Mouse (Mus musculus) ES-CJ7 (cell line): ENCODE measurements at regions not wholly inside any gene's neighbourhood (a gene's known extent, or its start where the extent isn't known, plus 50 kb on each side); places are given as distances from the start of the nearest gene placed in this dataset.

Source experiments
- DNase-seq: peaks from one replicate; pipeline ENCODE4 v3.0.0; 2011; ENCODE audit warnings: low read depth, low spot score

DNA sequence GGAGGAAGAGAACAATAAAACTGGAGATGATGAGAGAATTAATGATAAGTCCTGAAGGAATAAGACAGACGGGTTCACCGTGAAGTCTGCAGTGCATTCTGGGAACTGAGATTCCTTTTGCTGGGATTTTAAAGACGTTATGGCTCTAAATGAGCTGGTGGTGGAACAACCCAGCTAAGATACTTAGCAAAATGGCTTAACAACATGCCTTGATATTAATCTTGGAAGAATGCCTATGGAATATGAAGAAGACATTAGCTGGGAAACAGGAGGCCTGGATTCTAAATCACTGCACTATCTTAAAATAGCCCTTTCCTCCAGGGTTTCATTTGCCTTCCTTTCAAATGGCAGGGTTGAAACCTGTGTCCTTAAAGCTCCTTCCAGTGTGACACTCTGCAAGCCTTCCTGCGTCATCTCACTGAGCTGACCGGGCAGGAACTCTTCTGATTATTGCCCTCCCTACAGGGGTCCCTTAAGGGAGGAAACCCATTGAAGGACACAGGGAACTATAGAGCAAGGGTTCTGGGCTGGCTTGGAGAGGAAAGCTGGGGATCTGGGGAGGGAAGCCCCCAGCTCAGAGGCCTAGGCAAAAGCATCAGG lies 323.9 kb upstream of the Trib2 start:
- DNase-seq, result no peak

DNA sequence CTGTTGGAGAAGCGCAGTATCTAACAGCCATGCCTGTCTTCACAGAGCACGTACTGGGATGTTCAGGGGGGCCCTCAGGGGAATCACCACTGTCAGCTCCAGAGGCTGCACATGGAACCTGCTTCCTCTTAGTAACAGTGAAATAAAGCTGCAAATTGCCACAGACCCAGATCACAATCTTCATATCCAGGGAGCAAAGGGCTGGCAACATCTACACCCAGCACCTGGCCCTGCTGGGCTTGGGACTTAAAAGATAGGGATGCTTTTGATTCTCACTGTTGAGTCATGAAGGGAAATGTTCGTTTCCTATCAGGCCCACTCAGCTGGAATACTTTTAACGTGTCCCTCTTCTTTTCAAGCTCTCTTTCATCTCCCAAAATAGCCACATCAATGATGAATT lies 322.4 kb upstream of the Trib2 start:
- no peak for DNase-seq

DNA sequence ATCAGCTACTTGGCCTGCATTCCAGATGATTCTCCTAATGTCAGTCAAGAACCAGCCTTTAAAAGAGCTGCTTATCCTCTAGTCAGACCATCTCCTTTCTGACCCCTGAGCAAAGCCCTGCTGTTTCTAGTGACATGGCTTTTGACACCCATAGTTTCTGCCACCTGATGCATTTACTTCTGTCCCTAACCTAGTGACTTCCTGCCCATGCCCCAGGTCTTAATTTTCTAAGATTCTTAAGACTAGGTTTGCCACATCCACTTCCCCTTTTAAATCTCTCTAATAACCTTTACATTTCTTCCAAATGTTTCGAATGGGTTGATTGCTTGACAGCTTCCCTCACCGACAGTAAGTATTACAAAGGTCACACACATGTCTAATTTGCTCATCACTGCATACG lies 321.1 kb upstream of the Trib2 start:
- no peak for DNase-seq

DNA sequence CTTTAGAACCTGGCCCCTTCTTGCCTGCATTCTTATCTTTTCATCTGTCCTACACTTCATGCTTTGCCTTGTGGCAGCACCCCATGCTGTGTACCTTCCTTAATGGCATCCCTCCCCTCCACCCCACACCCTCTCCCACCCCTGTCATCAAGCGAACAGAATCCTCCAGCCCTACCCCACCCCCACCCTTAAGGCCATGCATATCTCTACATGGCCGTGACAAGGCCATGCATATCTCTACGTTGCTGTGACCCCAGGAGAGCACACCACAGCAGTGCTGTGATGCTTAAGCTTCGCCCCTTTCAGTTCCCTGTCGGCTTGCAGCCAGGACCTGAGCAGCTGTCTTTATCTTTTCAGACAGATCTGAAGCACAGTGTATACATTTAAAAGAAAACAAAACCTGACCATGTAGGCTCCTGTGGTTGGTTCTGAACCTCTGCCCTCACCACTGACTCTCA lies 319.5 kb upstream of the Trib2 start:
- DNase-seq, result peak; percentile 78

DNA sequence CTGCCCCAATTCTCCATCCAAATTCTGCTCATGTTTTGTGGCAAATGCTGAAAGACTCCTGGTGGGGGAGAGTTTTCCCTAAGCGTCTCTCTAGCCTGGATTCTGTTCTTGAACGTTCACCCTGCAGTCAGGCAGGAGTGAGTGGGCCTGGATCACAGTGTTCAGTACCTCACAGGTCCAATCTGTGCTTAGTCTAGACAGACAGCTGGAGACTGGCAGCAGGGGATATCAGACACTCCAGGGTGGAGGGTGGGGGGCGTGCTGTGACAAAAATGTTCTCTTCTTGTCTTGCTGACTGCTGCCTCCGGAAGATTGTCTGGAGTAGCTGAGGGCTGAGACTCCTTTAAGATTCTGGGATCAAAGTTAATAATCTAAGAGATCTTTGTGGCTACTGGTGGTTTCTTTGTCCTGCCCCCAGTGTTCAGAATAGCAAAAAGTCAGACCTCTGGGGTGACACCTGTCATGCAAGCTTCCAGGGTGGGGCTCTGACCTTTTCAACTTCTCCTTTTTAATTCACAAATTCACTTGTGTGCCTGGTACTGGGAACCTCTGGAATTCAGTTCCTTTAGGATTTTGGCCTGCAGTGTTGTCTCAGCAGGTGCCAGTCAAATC lies 319.0 kb upstream of the Trib2 start:
- no peak for DNase-seq

DNA sequence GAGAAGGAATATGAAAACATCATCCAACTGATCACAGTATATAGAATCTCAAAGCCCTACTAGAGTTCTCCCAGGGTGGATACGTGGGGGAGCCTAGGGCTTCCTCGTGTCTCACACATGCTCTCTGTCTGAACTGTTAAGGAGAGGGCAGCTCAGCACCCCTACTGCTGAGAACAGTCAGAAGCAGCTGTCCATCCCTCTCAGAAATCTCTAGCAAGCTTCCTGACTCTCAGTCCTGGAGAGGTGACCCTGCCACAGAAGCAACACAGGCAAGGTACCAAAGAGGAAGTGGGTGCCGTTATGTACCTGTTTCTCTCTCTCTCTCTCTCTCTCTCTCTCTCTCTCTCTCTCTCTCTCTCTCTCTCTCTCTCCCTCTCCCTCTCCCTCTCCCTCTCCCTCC lies 317.7 kb upstream of the Trib2 start:
- no peak for DNase-seq

DNA sequence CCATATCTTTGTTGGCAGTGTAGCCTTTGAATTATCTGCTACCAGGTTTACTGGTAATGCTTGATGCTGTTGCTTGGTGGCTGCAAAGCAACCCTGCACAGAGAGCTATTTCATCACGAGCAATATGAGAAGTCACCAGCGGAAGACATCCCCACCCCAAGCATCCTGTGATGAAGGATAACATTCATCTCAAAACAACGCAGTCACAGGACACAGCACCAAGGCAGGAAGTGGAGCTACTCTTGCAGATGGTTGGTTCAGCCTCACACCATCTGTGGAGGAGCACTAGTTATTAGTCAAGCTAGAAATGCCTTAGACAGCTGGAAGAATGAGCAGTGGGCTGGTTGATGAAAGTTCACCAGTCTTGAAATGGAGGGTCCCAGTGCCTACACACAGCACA lies 316.5 kb upstream of the Trib2 start:
- DNase-seq, result no peak

DNA sequence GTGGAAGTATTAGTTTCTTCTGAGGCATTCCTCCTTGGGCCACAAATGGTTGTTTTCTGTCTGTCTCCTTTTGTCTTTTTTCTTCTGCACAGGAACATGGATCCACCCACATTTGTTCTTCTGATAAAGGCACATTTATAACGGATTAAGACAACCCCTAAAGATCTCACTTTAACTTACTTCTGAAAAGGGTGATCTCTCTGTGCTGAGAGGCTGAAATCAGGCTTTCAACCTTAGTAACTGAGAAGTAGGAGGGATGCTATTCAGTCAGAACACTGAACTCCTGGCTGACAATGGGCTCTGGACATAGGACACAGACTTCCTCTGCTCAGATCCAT lies 315.0 kb upstream of the Trib2 start:
- no peak for DNase-seq

DNA sequence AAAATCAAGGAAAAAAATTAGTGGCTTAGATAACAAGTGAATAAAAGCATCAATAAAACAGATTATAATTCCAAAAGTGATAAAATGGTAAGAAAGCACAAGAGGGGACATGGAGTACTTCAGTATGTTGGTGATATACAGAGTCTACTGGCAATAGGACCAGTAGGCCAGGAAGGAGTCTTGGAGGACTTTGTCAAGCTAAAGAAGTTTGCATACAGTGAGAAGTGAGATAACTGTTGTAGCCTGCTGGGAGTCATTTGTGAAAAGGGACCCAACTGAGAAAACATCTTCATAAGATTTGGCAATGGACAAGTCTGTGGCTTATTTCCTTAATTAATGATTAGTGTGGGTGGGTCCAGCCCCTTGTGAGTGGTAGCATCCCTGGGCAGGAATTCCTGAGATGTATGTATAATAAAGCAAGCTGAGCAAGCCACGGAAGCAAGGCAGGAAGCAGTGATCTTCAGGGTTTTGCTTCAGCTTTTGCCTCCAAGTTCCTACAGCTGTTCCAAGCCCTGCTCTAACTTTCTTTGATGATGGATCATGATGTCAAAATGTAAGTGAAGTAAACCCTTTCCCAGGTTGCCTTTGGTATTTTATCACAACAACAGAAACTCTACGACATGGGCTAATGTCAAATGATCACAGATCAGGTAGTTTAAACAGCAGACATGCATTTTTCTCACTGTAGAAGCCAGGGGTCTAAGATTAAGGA lies 314.5 kb upstream of the Trib2 start:
- DNase-seq, result no peak

DNA sequence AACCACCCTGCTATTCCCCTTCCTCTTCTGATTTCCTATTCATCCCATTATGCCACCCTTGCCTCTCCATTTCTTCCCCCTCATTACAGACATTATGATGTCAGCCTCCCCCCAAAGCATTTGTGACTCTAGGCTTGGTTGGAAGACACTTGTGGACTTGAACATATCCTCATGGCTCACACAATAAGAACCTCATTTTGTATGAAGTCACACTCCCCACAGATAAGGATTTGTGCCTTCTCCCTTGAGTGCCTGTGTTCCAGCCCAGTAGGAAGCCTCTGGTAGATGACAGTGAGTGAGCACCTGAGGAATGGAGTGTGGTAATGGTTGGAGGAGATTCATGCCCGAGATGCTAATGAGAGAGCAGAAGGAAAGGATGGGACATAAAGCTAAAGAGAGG lies 313.9 kb upstream of the Trib2 start:
- no peak for DNase-seq

DNA sequence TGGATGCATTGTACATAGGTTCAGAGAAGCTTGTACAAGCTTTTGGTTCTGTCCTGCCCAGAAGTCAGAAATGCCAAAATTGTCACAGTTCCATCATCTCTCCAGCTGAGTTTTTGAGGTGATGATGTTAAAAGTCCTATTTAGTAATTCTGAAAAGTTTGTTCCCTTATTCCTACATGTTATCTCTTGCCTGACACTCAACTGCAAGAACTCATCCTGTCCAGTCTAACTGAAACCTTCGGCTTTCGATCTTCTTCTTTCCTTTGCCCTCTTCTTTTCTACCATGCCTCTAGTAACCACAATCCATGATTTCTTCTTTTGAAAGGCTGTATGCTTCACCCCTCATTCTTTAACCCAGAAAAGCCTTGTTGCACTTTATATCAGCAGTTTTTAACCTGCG lies 313.2 kb upstream of the Trib2 start:
- DNase-seq, result no peak

DNA sequence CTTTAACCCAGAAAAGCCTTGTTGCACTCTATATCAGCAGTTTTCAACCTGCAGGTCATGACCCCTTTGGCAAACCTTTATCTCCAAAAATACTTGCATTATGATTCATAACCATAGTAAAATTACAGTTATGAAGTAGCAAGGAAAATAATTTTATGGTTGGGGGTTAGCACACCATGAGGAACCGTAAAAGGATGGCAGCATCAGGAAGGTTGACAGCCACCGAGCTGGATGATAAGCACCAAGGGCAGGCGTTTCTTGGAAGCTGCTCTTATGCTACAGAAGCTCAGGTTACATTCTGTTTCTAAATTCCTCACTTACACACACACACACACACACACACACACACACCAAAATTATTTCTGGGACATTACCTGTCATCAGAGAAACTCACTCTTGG lies 312.5 kb upstream of the Trib2 start:
- DNase-seq, result no peak

DNA sequence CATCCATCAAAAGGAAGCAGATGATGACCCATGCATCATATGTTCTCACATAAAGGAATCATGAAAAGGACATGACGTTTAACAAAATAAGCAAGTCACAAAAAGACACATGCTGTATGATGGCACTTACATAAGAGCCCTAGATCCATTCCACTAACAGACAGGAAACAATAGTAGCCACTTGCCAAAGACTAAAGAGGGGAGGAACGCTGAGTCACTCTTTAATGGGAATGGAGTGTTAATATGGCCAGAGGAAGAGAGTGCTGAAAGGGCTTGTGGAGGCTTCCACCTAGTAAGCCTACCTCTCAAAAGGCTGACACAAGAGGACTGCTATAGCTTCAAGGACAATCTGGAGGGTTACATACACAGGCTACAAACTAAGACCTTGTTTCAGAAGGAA lies 308.2 kb upstream of the Trib2 start:
- DNase-seq, result no peak

DNA sequence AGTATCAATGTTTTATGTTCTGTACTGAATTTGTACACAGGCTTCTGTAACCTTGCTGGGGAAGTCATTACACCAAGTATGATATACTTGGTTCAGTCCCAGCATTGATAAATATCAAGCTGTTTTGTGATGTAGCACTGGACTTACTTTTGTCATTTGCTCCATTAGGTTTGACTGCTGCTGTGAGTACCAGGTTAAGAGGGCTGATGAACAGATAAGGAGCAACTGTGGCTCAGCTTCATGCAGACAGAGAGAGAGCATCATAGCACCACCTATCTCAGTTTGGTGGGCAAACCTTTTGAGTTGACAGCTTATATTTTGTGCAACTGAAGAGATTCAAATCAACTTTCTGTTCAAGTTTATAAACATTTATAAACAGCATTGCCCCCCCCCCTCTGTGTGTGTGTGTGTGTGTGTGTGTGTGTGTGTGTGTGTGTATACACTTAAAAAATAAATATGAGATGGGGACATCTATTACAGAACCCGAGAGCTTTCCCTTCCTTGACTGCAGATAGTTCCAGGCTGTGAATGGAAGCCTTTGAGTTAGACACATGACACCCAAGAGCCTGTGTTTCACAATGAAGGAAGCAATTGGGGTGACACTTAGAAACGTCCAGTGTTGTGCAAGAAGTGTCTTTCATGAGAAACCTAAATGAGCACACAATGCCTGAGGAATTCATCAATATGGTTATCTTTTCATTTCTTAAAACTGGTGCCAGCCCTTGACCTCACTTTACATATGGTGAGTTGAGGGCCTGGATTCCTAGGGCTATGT lies 305.8 kb upstream of the Trib2 start:
- DNase-seq, result no peak

DNA sequence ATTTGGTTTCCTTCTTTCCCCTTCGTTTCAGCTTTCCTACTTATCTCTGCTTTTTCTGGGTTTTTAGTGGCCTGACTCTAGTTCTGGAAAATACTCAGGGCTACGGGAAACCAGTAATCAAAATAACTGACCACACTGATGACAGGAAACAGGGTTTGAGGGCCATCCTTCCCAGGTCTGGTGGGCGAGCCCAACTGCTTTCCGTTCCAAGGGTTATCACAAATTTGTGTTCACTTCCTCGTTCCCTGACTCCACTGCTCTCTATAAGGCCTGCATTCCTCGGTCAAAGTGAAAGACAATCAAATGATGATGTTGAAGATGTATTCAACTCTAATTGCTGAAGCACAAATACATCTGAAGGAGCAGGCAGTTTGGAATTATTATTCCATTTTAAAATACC lies 305.1 kb upstream of the Trib2 start:
- DNase-seq, result no peak

DNA sequence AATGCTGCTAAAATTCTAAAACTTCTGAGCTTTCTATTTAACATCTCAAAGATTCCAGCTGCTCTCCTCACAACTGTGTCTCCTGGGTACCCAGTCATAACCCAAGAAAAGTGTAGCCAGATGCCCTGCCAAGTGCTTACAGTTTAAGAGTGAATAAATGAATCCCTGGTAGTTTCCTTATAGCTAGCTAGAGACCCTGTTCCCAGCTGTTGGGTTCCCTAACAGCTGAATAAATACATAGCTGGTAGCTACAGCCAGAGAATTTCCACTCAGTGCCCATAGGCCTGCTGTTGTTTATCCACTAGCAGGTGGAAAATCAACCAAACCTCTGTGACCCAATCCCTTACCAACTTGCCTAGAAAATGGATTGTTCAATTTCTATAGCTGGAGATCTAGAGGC lies 302.0 kb upstream of the Trib2 start:
- DNase-seq, result no peak

DNA sequence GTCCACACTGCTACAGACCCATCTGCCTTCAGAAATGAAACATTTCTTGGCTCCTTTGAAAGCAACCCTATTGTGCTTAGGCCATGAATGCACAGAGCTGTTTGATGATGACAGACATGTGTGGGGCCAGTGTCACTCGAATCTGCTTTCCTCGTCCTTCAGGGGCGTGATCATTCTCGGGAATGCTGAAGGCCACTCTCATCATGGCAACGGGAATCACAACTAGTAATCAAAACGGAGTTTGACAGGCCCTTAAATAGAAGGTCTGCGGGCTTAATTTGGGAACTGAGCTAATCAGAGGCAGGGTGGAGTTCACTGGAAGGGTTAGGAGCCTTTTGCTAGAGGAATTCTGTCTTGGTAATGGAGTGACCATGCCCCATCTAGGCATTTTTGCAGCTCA lies 290.2 kb upstream of the Trib2 start:
- no peak for DNase-seq

DNA sequence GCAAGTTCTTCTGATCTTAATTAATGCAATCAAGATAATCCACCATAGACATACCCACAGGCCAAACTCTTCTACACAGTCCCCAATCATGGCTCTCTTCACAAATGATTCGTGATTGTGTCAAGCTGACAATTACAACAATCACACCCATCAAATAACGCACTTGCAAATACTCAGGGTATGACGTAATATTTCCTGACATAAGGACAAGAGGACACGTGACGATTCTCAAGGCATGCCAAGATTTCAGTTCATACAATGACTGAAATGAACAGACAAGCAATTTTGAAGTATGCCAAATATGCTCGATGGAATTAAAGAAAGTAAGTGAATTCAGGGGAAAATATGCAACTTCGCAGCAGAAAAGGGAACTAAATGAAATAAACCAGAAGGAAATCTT lies 282.1 kb upstream of the Trib2 start:
- DNase-seq, result no peak

DNA sequence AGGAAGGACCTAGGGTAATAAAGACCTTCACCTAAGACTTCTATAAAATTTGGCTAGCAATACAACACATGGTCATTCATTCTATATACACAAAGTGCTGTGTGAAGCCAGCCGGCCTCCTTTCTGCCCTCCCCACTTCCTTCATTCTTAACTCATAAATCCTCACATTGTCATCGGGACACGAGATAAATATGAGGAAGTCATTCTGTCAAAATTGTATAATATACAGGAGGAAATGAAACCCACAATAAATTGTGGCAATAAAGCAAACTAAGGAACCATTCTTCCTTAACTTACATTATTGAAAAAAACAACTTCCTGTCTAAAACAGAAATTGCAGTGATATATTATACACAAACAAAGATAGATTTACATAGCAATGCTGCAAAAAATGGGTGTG lies 275.9 kb upstream of the Trib2 start:
- DNase-seq, result no peak

DNA sequence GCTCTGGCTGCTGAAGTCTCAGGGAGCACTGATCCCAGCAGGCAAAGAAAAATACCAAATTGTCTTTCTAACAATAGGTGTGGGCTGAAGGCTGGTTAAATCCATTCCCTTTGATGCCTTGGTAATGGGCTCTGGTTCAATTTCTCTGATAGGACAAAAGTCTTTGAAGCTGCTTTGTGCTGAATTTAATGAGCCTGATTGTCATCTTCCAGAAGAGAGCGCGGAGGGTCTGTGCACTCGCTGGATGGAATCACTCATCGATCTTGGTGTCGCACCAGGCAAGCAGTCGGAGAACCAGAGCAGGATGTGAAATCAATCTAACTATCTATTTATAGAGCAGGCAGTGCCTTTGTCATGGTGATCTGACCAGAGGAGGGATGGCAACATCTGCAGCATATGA lies 274.6 kb upstream of the Trib2 start:
- DNase-seq, result no peak

DNA sequence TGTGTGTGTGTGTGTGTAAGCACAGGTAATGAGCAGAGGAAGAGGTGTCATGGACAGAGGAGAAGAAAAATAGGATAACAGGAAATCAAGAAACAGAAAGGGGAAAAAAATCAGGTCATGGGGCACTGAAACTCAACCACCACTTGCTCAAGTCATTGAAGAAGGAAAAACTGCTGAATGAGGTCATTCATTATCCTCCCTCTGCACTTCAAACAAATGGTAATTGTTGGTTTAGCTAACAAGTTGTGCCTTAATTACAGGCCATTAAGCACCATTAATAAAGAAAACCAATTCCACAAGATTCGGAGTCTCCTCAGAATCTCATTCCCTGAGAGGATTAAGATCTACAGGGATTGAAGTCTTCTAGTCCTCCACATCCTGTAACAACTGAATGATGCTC lies 266.5 kb upstream of the Trib2 start:
- no peak for DNase-seq

DNA sequence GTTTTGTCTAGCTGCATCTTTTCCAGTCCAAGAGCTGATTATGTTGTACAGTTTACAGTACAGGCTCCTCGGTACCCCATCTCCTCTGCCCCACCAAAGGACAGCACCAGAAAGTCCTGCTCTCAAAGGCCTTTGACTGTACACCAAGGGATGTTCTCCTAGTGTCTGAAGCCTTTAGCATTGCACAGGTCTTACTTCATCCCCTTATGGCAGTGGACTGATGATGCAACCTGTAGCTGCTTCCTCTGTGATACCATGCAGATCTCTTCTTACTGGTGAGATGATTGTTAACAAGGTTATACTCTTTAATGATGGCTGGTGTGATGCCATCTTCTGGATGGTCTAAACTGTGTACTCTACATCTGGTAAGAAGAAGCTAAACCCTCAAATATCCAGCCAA lies 260.5 kb upstream of the Trib2 start:
- DNase-seq, result no peak

DNA sequence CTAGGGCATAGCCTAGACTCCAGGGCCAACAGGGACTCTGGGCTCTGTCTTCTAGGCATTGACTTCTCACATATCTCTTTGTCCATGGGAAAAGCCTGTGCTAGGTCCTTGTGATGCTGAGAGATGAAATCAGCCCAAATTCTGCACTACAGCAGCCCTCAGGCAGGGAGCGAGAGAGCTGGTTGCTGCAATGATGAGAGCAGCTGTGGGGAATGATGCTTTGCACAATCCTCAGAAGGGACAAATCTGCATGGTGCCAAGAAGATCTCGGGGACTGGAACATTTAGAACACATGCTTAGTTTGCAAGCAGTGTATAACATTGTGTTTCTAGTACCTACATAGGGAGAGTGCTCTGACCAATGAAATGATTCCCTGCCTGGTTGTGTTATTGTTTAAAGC lies 259.2 kb upstream of the Trib2 start:
- no peak for DNase-seq
